ENCODE assay signal across 8 mouse cellular contexts in the genomic region with DNA sequence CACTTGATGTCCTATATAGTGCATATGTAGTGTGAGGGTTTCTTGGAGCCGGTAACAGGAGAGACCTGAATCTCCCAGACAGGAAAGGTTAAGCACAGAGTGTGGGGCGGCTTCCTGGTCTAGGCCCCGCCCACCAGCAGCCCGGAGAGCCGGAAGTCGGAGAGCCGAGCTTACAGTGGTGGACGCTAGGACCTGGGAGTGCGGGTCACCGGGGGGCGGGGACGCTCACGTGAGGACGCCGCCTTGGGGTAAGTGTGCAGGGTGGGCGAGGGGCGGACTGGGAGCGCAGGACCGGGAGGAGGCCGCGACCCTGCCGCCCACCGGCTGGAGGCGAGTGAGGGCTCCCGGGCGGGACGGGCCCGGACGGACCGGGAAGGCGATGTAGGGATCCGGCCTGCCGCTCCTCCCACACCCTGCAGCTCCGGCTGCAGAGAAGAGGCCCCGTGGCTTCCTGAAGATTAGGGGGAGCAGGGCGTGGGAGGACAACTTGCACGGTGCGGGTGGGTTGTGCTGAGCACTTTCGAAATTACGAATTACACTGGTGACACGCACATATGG. TPM values are rescaled to one million over a fixed set of nuclear protein-coding genes. Genes with fewer than 3 reads are reported as not detected.
DNase-seq lines count a peak whose midpoint lies in the region; ATAC-seq and TF ChIP-seq lines count a peak whose summit lies in the region.

A gene (plus strand): TSS at position 144 of the 558 bp plus-strand sequence.

- peak; percentile 89 to 90 for DNase-seq in B cell, adult 2 months
- peak; percentile 96 for DNase-seq in brain, adult 2 months (ENCODE audit: low read depth, low spot score)
- DNase-seq in kidney, postnatal 0 days (ENCODE audit: low spot score), result peak; percentile 97
- peak; percentile 95 for DNase-seq in liver, embryonic 11.5 days (ENCODE audit: low spot score)
- peak; percentile 89 for DNase-seq in naive thymus-derived CD4-positive, alpha-beta T cell, adult 2 months (ENCODE audit: low read depth)

- ATAC-seq in erythroblast, adult 5-6 weeks (replicated peaks; ENCODE audit: low FRiP score, poor library complexity, severe bottlenecking), result peak; percentile 95
- ATAC-seq in heart, embryonic 11.5 days (replicated peaks; ENCODE audit: insufficient number of reproducible peaks, low FRiP score, low TSS enrichment), result peak; percentile 98
- peak; percentile 97 for ATAC-seq in kidney, postnatal 0 days (replicated peaks; ENCODE audit: low FRiP score, low read depth)
- peak; percentile 98 for ATAC-seq in liver, embryonic 11.5 days (replicated peaks; ENCODE audit: low FRiP score)
- peak; percentile 99 for ATAC-seq in stomach, embryonic 14.5 days (ENCODE audit: insufficient number of reproducible peaks, insufficient read depth, low FRiP score, low read depth)

- peak; percentile 38 for TF ChIP-seq CTCF in kidney, postnatal 0 days (IDR thresholded peaks at IDR 0.05; ENCODE audit: low read depth)

- H3K27ac ChIP-seq in heart, embryonic 11.5 days (ENCODE audit: low read depth, low read length), result peak within 1 kb of the TSS; percentile 29
- H3K27ac ChIP-seq in kidney, postnatal 0 days, result peak within 1 kb of the TSS; percentile 81
- peak within 1 kb of the TSS; percentile 64 for H3K27ac ChIP-seq in liver, embryonic 11.5 days (ENCODE audit: low read depth, low read length)
- H3K27ac ChIP-seq in stomach, embryonic 14.5 days (ENCODE audit: low read length), result peak within 1 kb of the TSS; percentile 70; the same call in 1 of the 2 replicates

- H3K4me3 ChIP-seq in heart, embryonic 11.5 days (ENCODE audit: low read depth, low read length), result peak within 1 kb of the TSS; percentile 73
- peak within 1 kb of the TSS; percentile 89 for H3K4me3 ChIP-seq in kidney, postnatal 0 days (replicated peaks; ENCODE audit: low read depth, low read length)
- H3K4me3 ChIP-seq in liver, embryonic 11.5 days (ENCODE audit: low read depth, low read length), result peak within 1 kb of the TSS; percentile 73
- H3K4me3 ChIP-seq in stomach, embryonic 14.5 days (ENCODE audit: low read depth, low read length), result peak within 1 kb of the TSS; percentile 65

- H3K9ac ChIP-seq in heart, embryonic 11.5 days (ENCODE audit: low read depth, low read length), result peak within 1 kb of the TSS; percentile 78
- peak within 1 kb of the TSS; percentile 80 for H3K9ac ChIP-seq in kidney, postnatal 0 days (ENCODE audit: low read depth, low read length)
- peak within 1 kb of the TSS; percentile 66 for H3K9ac ChIP-seq in liver, embryonic 11.5 days (ENCODE audit: low read depth, low read length)
- peak within 1 kb of the TSS; percentile 67 for H3K9ac ChIP-seq in stomach, embryonic 14.5 days (replicated peaks; ENCODE audit: low read depth, low read length)

- under 1% methylated on average over 35 of the region's 41 CpGs for WGBS in heart, embryonic 11.5 days (ENCODE audit: insufficient replicate concordance)
- under 1% methylated on average over 35 of the region's 41 CpGs for WGBS in kidney, postnatal 0 days
- WGBS in liver, embryonic 11.5 days, result under 1% methylated on average over 38 of the region's 41 CpGs
- under 1% methylated on average over 41 of the region's 41 CpGs for WGBS in stomach, embryonic 14.5 days

- no peaks in the 10 kb centered on the region for H3K9me3 ChIP-seq in heart, embryonic 11.5 days (replicated peaks; ENCODE audit: control insufficient read depth, low read length)
- H3K9me3 ChIP-seq in kidney, postnatal 0 days (replicated peaks; ENCODE audit: low read length), result no peaks in the 10 kb centered on the region
- no peaks in the 10 kb centered on the region for H3K9me3 ChIP-seq in liver, embryonic 11.5 days (ENCODE audit: control insufficient read depth, low read length)
- no peaks in the 10 kb centered on the region for H3K9me3 ChIP-seq in stomach, embryonic 14.5 days (ENCODE audit: control insufficient read depth, low read depth, low read length)

- peak within 1 kb of the TSS; percentile 79 for H3K4me2 ChIP-seq in heart, embryonic 11.5 days
- H3K4me2 ChIP-seq in kidney, postnatal 0 days (ENCODE audit: low read length), result peak within 1 kb of the TSS; percentile 66
- peak within 1 kb of the TSS; percentile 84 for H3K4me2 ChIP-seq in liver, embryonic 11.5 days
- H3K4me2 ChIP-seq in stomach, embryonic 14.5 days (replicated peaks; ENCODE audit: low read depth, low read length), result peak within 1 kb of the TSS; percentile 67

- H3K36me3 ChIP-seq in heart, embryonic 11.5 days (ENCODE audit: control insufficient read depth, insufficient read depth, low read length), result peaks cover 9% of the 10 kb centered on the region
- H3K36me3 ChIP-seq in kidney, postnatal 0 days (ENCODE audit: insufficient read depth, low read length), result peaks cover 28% of the 10 kb centered on the region
- peaks cover 20% of the 10 kb centered on the region; the same call in 1 of the 2 replicates for H3K36me3 ChIP-seq in liver, embryonic 11.5 days (ENCODE audit: control insufficient read depth, insufficient read depth, low read length)
- peaks cover 26% of the 10 kb centered on the region for H3K36me3 ChIP-seq in stomach, embryonic 14.5 days (ENCODE audit: control insufficient read depth, insufficient read depth, low read length)

- no peaks in the 10 kb centered on the region for H3K27me3 ChIP-seq in heart, embryonic 11.5 days (ENCODE audit: control insufficient read depth, insufficient read depth, low read length)
- H3K27me3 ChIP-seq in kidney, postnatal 0 days (ENCODE audit: insufficient read depth, low read length), result no peaks in the 10 kb centered on the region
- no peaks in the 10 kb centered on the region for H3K27me3 ChIP-seq in liver, embryonic 11.5 days (replicated peaks; ENCODE audit: control insufficient read depth, insufficient read depth, low read length)
- H3K27me3 ChIP-seq in stomach, embryonic 14.5 days (ENCODE audit: control insufficient read depth, insufficient read depth, low read length), result no peaks in the 10 kb centered on the region

- peaks cover 5% of the 10 kb centered on the region; the same call in 1 of the 2 replicates for H3K4me1 ChIP-seq in heart, embryonic 11.5 days (ENCODE audit: control insufficient read depth, insufficient read depth, low read length)
- H3K4me1 ChIP-seq in kidney, postnatal 0 days (replicated peaks; ENCODE audit: insufficient read depth, low read length), result peaks cover 10% of the 10 kb centered on the region; the same call in 1 of the 2 replicates
- peaks cover 16% of the 10 kb centered on the region for H3K4me1 ChIP-seq in liver, embryonic 11.5 days (replicated peaks; ENCODE audit: control insufficient read depth, insufficient read depth, low read length)
- H3K4me1 ChIP-seq in stomach, embryonic 14.5 days (ENCODE audit: control insufficient read depth, insufficient read depth, low read length), result peaks cover 12% of the 10 kb centered on the region

RNA-seq across cellular contexts. Expression of the gene that starts here (rescaled TPM):
- total RNA-seq in erythroblast, adult 5-6 weeks (2015; ENCODE audit: low replicate concordance), result 5.4 and 9.6 TPM in 2 replicates
- total RNA-seq in erythroblast, adult 5-6 weeks (2017; ENCODE audit: low replicate concordance), result 5.9 and 8.9 TPM in 2 replicates
- polyA plus RNA-seq in heart, embryonic 11.5 days (2014; fragmentation: Nextera tagmentation; extraction: Ambion mirVana), result 27.9 and 29.9 TPM in 2 replicates
- polyA plus RNA-seq in kidney, postnatal 0 days (2015; fragmentation: Nextera tagmentation; extraction: Ambion mirVana), result 41.6 and 43.7 TPM in 2 replicates
- polyA plus RNA-seq in liver, embryonic 11.5 days (2014; fragmentation: Nextera tagmentation; extraction: Ambion mirVana), result 31.5 and 33.3 TPM in 2 replicates
- polyA plus RNA-seq in stomach, embryonic 14.5 days (2014; fragmentation: Nextera tagmentation; extraction: Ambion mirVana), result 38.0 and 38.2 TPM in 2 replicates

Comparison
In these comparisons a context has a peak if more than half of its experiments do, and no peak if none do; other contexts are left out.
1. Peak in every context shown above with its lines: DNase-seq, ATAC-seq, H3K4me3 ChIP-seq and H3K27ac ChIP-seq.
2. H3K27ac ChIP-seq: peak in every context shown above with its lines; median percentile 81 in kidney, postnatal 0 days; 70 in stomach, embryonic 14.5 days; 64 in liver, embryonic 11.5 days; 29 in heart, embryonic 11.5 days.